Comparison of ENCODE assay signal across 25 mouse cellular contexts in the genomic region with DNA sequence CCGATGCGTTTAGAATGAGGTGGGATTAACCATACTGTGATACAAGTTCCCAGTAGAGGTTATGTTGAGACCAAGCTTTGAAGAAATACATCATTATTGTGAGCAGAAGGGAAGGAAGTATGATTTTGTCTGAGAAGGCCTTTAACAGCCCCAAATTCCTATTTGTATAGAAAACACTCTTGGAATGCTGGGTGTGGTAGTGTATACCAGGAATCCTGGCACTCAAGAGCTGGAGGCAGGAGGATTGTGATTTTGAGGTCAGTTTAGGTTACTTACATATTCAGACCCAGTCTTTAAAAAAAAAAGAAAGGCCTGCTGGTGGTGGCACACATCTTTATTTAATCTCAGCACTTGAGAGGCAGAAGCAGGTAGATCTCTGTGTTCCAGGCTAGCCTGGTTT. TPM values are rescaled to one million over a fixed set of nuclear protein-coding genes. Genes with fewer than 3 reads are reported as not detected.
DNase-seq lines count a peak whose midpoint lies in the region; ATAC-seq and TF ChIP-seq lines count a peak whose summit lies in the region.
"Had no signal": no experiment of that assay in that cellular context is flagged by ENCODE, and none has a peak within 500 bp of the region (broad histone marks: within the 10 kb centered on the region; RNA-seq: fewer than 3 reads in every experiment).

No protein-coding gene starts in this region.

- peak overlapping the region; percentile 89 for H3K27ac ChIP-seq in lung, postnatal 0 days (ENCODE audit: low read length)
- peak overlapping the region; percentile 95 for H3K27ac ChIP-seq in embryonic fibroblast, embryonic 13.5 days (ENCODE audit: insufficient read depth, low read length)
- H3K27ac ChIP-seq: embryonic facial prominence, embryonic 10.5 days; forebrain, embryonic 10.5 days; heart, embryonic 13.5 days; hindbrain, embryonic 15.5 days had no signal

- DNase-seq in lung, postnatal 0 days (ENCODE audit: low spot score): peak; percentile 56
- DNase-seq in lung, adult 18-20 months: no peak
- peak; percentile 45 for DNase-seq in Muller cell, postnatal 12 days (ENCODE audit: inconsistent ontology term)
- no peak for DNase-seq in layer of hippocampus, adult 9-11 months
- no peak for DNase-seq in layer of hippocampus, postnatal 25 days (ENCODE audit: extremely low spot score in 1 of 2, low spot score in 1 of 2)
- DNase-seq: adrenal gland, adult 2 months; adrenal gland, postnatal 25 days; B cell, adult 2 months; cerebellum, adult 18-20 months; cerebellum, adult 9-11 months; cerebellum, postnatal 36 days; gastrocnemius, postnatal 36 days; heart, adult 11 months; heart, postnatal 36 days had no signal

- TF ChIP-seq POLR2A in embryonic fibroblast, embryonic 13.5 days (IDR thresholded peaks at IDR 0.05; ENCODE audit: low read depth, low read length): no peak

- TF ChIP-seq CTCF in lung, postnatal 0 days (IDR thresholded peaks at IDR 0.05): no peak
- no peak for TF ChIP-seq CTCF in embryonic fibroblast, embryonic 13.5 days (IDR thresholded peaks at IDR 0.05; ENCODE audit: borderline replicate concordance, insufficient read depth, low read length)

- peak; percentile 66 for TF ChIP-seq EP300 in lung, postnatal 0 days (IDR thresholded peaks at IDR 0.05)

- H3K27me3 ChIP-seq in lung, postnatal 0 days (replicated peaks; ENCODE audit: insufficient read depth, low read length): no peaks in the 10 kb centered on the region

- WGBS in lung, postnatal 0 days: 49% methylated on average over 2 of the region's 2 CpGs

- no peak for ATAC-seq in lung, postnatal 0 days
- ATAC-seq: CD4-positive, CD25-positive, alpha-beta regulatory T cell, adult 4 months; forebrain, embryonic 14.5 days had no signal

- H3K9me3 ChIP-seq in lung, postnatal 0 days (ENCODE audit: low read length): no peaks in the 10 kb centered on the region
- H3K9me3 ChIP-seq: embryonic facial prominence, embryonic 10.5 days; forebrain, embryonic 10.5 days; heart, embryonic 13.5 days; hindbrain, embryonic 15.5 days had no signal

- H3K9ac ChIP-seq in lung, postnatal 0 days (replicated peaks; ENCODE audit: low read depth): 0 out of 2 replicates have a peak overlapping the region, but pooled peaks have one; percentile 34
- H3K9ac ChIP-seq: heart, embryonic 13.5 days; hindbrain, embryonic 15.5 days had no signal

- H3K36me3 ChIP-seq in lung, postnatal 0 days (ENCODE audit: insufficient read depth, low read length): no peaks in the 10 kb centered on the region
- H3K36me3 ChIP-seq: embryonic facial prominence, embryonic 10.5 days; forebrain, embryonic 10.5 days; heart, embryonic 13.5 days; hindbrain, embryonic 15.5 days had no signal

- H3K4me3 ChIP-seq in lung, postnatal 0 days (ENCODE audit: low read depth, low read length): peak overlapping the region; percentile 23; the same call in 1 of the 2 replicates
- no peak overlapping the region for H3K4me3 ChIP-seq in embryonic fibroblast, embryonic 13.5 days (ENCODE audit: insufficient read depth, low read length)
- H3K4me3 ChIP-seq: embryonic facial prominence, embryonic 10.5 days; erythroblast, embryonic 14.5 days; forebrain, embryonic 10.5 days; heart, embryonic 13.5 days; hindbrain, embryonic 15.5 days had no signal

- no peaks in the 10 kb centered on the region for H3K4me1 ChIP-seq in lung, postnatal 0 days (ENCODE audit: insufficient read depth, low read depth, low read length)
- H3K4me1 ChIP-seq in embryonic fibroblast, embryonic 13.5 days (ENCODE audit: control insufficient read depth, insufficient read depth, low read length): peaks cover 20% of the 10 kb centered on the region

- peak overlapping the region; percentile 44 for H3K4me2 ChIP-seq in lung, postnatal 0 days (replicated peaks; ENCODE audit: low read depth, low read length)
- H3K4me2 ChIP-seq: heart, embryonic 13.5 days; hindbrain, embryonic 15.5 days had no signal

RNA-seq across cellular contexts. Expression of a gene that starts 4.9 kb away (rescaled TPM):
- polyA plus RNA-seq in lung, postnatal 0 days (2015; fragmentation: Nextera tagmentation; extraction: Ambion mirVana): 601 and 607 TPM in 2 replicates
- 21.8 and 33.3 TPM in 2 replicates for polyA plus RNA-seq in embryonic fibroblast, embryonic 13.5 days (2011; ENCODE audit: insufficient read length, low read depth, missing spikeins)
- not detected for total RNA-seq in layer of hippocampus, postnatal 25 days (2021)
- polyA plus RNA-seq: erythroblast, embryonic 14.5 days had no signal

RNA-seq across cellular contexts. Expression of a gene that starts 47.7 kb away (rescaled TPM):
- polyA plus RNA-seq in lung, postnatal 0 days (2015; fragmentation: Nextera tagmentation; extraction: Ambion mirVana): not detected in 2 replicates
- polyA plus RNA-seq in embryonic fibroblast, embryonic 13.5 days (2011; ENCODE audit: insufficient read length, low read depth, missing spikeins): 0.40 TPM in 1 of 2 replicates, not detected in the other
- not detected for total RNA-seq in layer of hippocampus, postnatal 25 days (2021)
- total RNA-seq: adrenal gland, adult 2 months; adrenal gland, postnatal 25 days; gastrocnemius, adult 8-10 months; gastrocnemius, postnatal 36 days; heart, postnatal 36 days had no signal
- polyA plus RNA-seq: adrenal gland, adult 2 months; CD4-positive, CD25-positive, alpha-beta regulatory T cell, adult 4 months; embryonic facial prominence, embryonic 10.5 days; forebrain, embryonic 10.5 days; forebrain, embryonic 14.5 days; heart, embryonic 13.5 days; heart, postnatal 0 days; hindbrain, embryonic 11.5 days; hindbrain, embryonic 15.5 days had no signal

RNA-seq across cellular contexts. Expression of a gene that starts 58.9 kb away (rescaled TPM):
- 91.6 and 97.1 TPM in 2 replicates for polyA plus RNA-seq in lung, postnatal 0 days (2015; fragmentation: Nextera tagmentation; extraction: Ambion mirVana)
- 101 and 121 TPM in 2 replicates for polyA plus RNA-seq in embryonic fibroblast, embryonic 13.5 days (2011; ENCODE audit: insufficient read length, low read depth, missing spikeins)
- total RNA-seq in layer of hippocampus, postnatal 25 days (2021): 10 to 100 TPM; 54.8 to 55.6 TPM

Comparison
In these comparisons a context has a peak if more than half of its experiments do, and no peak if none do; other contexts are left out.
1. DNase-seq: peak in lung, postnatal 0 days (single experiment) and Muller cell, postnatal 12 days (single experiment); none in lung, adult 18-20 months (0 of 2), layer of hippocampus, adult 9-11 months (single experiment) and layer of hippocampus, postnatal 25 days (0 of 2).
2. RNA of a gene that starts 4.9 kb away (polyA plus RNA-seq): 601 to 607 TPM in lung, postnatal 0 days; 21.8 to 33.3 TPM in embryonic fibroblast, embryonic 13.5 days; every median in the first group is over 10 times any median in the second.